Mouse (Mus musculus): Measurements from ENCODE around the gene Pold1.

Pold1 gene

GRCm38 (mm10) chr7:44526414-44527154 lies 22.1 kb downstream of the Pold1 start:
- in situ Hi-C loops (cut with MboI, MseI): no loop called here

GRCm38 (mm10) chr7:44525126-44525832 lies 23.4 kb downstream of the Pold1 start:
- in situ Hi-C loops (cut with MboI, MseI): no loop called here

- in situ Hi-C loops (cut with MboI, MseI): no loop called here
Measured at GRCm38 (mm10) chr7:44524502-44524901, 24.1 kb downstream of the Pold1 start, which contains the start of gene Mybpc2. Mybpc2 (minus strand) TSS chr7:44524656.

- in situ Hi-C loops (cut with MboI, MseI): no loop called here
Measured at GRCm38 (mm10) chr7:44523056-44523455, 25.6 kb downstream of the Pold1 start.

GRCm38 (mm10) chr7:44521710-44522109 lies 26.9 kb downstream of the Pold1 start:
- in situ Hi-C loops (cut with MboI, MseI): no loop called here

GRCm38 (mm10) chr7:44520990-44521389 lies 27.7 kb downstream of the Pold1 start:
- in situ Hi-C loops (cut with MboI, MseI): no loop called here

- in situ Hi-C loops (cut with MboI, MseI): no loop called here
Measured at GRCm38 (mm10) chr7:44519240-44519913, 29.3 kb downstream of the Pold1 start.

- in situ Hi-C loops (cut with MboI, MseI): no loop called here
Measured at GRCm38 (mm10) chr7:44507491-44507890, 41.2 kb downstream of the Pold1 start.

GRCm38 (mm10) chr7:44501563-44502115 lies 47.0 kb downstream of the Pold1 start:
- in situ Hi-C loops (cut with MboI, MseI): no loop called here

- in situ Hi-C loops (cut with MboI, MseI): no loop called here
Measured at GRCm38 (mm10) chr7:44500046-44500445, 48.6 kb downstream of the Pold1 start.

- in situ Hi-C loops (cut with MboI, MseI): no loop called here
Measured at GRCm38 (mm10) chr7:44498922-44499321, 49.7 kb downstream of the Pold1 start.

- in situ Hi-C loops (cut with MboI, MseI): no loop called here
Measured at GRCm38 (mm10) chr7:44497361-44498055, 51.1 kb downstream of the Pold1 start.

GRCm38 (mm10) chr7:44496771-44497109 lies 51.9 kb downstream of the Pold1 start:
- in situ Hi-C loops (cut with MboI, MseI): no loop called here

GRCm38 (mm10) chr7:44495992-44496770 lies 52.5 kb downstream of the Pold1 start, which contains the start of the genes Emc10 and Fam71e1:
Emc10 (minus strand) TSS chr7:44496529.
Fam71e1 (plus strand) TSS chr7:44496581.
- in situ Hi-C loops (cut with MboI, MseI): no loop called here

- in situ Hi-C loops (cut with MboI, MseI): no loop called here
Measured at GRCm38 (mm10) chr7:44495086-44495485, 53.6 kb downstream of the Pold1 start.

- in situ Hi-C loops (cut with MboI, MseI): no loop called here
Measured at GRCm38 (mm10) chr7:44494681-44495080, 54.0 kb downstream of the Pold1 start.

- in situ Hi-C loops (cut with MboI, MseI): no loop called here
Measured at GRCm38 (mm10) chr7:44492166-44492826, 56.4 kb downstream of the Pold1 start.

GRCm38 (mm10) chr7:44491391-44491790 lies 57.3 kb downstream of the Pold1 start:
- in situ Hi-C loops (cut with MboI, MseI): no loop called here

GRCm38 (mm10) chr7:44490281-44490680 lies 58.4 kb downstream of the Pold1 start:
- in situ Hi-C loops (cut with MboI, MseI): no loop called here

- in situ Hi-C loops (cut with MboI, MseI): no loop called here
Measured at GRCm38 (mm10) chr7:44488545-44488944, 60.1 kb downstream of the Pold1 start.
